Mouse (Mus musculus) kidney, embryonic 14.5 days (tissue): Measurements from ENCODE around the gene Glycam1. TPM values are rescaled to one million over a fixed set of nuclear protein-coding genes. Genes with fewer than 3 reads are reported as not detected.
A peak's percentile ranks its signal among the peaks of the same experiment; 100 is the strongest.

Experiments used
- ATAC-seq: fragments of 200-750 bp; cut with Nextera tagmentation; 2 replicates; pipeline ENCODE4 v1.8.0; 2017; ENCODE audit warnings: moderate number of reproducible peaks, mild to moderate bottlenecking, moderate TSS enrichment, moderate library complexity; ENCODE audit not compliant: low FRiP score, low TSS enrichment
- H3K27ac ChIP-seq: fragments of 300-500 bp; sonication (generic); 2 replicates; pipeline ENCODE4 v1.5.1; 2014; ENCODE audit warnings: low read depth, mild to moderate bottlenecking, low read length, moderate library complexity, mixed read lengths
- H3K27me3 ChIP-seq: fragments of 300-500 bp; sonication (generic); 2 replicates; pipeline ENCODE4 v1.6.1; 2014; ENCODE audit warnings: mild to moderate bottlenecking, low read length; ENCODE audit not compliant: control insufficient read depth, insufficient read depth
- H3K36me3 ChIP-seq: fragments of 300-500 bp; sonication (generic); 2 replicates; pipeline ENCODE4 v1.6.1; 2014; ENCODE audit warnings: low read length, mixed read lengths; ENCODE audit not compliant: control insufficient read depth, insufficient read depth
- H3K4me1 ChIP-seq: fragments of 300-500 bp; sonication (generic); 2 replicates; pipeline ENCODE4 v1.6.1; 2014; ENCODE audit warnings: low read length, mixed read lengths; ENCODE audit not compliant: control insufficient read depth, insufficient read depth
- H3K4me2 ChIP-seq: fragments of 300-500 bp; sonication (generic); replicated peaks from 2 replicates; pipeline ENCODE4 v1.6.1; 2014; ENCODE audit warnings: low read depth, mild to moderate bottlenecking, low read length
- H3K4me3 ChIP-seq: fragments of 300-500 bp; sonication (generic); 2 replicates; pipeline ENCODE4 v1.5.1; 2014; ENCODE audit warnings: mild to moderate bottlenecking, low read length
- H3K9ac ChIP-seq: fragments of 300-500 bp; sonication (generic); 2 replicates; pipeline ENCODE4 v1.6.1; 2014; ENCODE audit warnings: low read depth, mild to moderate bottlenecking, low read length, moderate library complexity
- H3K9me3 ChIP-seq: fragments of 300-500 bp; sonication (generic); 2 replicates; pipeline ENCODE4 v1.6.1; 2016; ENCODE audit warnings: low read length; ENCODE audit not compliant: control insufficient read depth
- WGBS: fragments of 180-500 bp; shearing (Covaris S2); extraction: QIAGEN DNeasy Blood & Tissue Kit; methylation state at CpG from one replicate; pipeline ENCODE4 v1.1.7; 2014; 5-methylcytosine and 5-hydroxymethylcytosine counted together
- polyA plus RNA-seq: library from polyadenylated mRNA; unstranded; fragments of >200 nt; fragmentation: Nextera tagmentation; extraction: Ambion mirVana; gene quantifications from 2 replicates; pipeline ENCODE4 v1.2.1, GENCODE M21; 2014

The Glycam1 gene
- polyA plus RNA-seq, 1 experiment from 2014 or later = not detected

DNA sequence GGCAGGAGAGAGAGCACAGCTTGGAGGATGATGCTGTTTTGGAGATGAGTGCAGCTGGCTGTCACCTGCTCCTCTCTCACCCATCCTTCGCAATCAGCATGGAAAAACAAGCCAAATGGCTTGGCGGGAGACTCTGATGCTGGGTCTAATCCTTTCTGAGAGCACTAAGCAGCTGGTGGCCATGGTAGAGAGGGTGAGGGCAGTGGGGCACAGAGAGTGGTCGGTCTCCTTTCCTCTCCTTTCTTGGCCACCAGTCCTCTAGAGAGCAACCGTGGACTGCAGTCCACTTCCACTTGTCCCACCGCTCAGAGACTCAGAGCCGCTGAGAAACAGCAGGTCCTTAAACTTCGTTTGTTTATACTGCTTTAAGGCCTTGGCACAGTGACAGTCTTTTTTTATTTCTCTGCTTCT lies 51.3 kb downstream of the Glycam1 start:
- H3K4me2 ChIP-seq = peak overlapping the region; percentile 46
- no peaks in the 10 kb centered on the region for H3K36me3 ChIP-seq
- H3K4me3 ChIP-seq = peak overlapping the region; percentile 30; the same call in 1 of the 2 replicates
- peak; percentile 51 for ATAC-seq
- H3K27ac ChIP-seq = no peak overlapping the region
- peak overlapping the region; percentile 32 for H3K9ac ChIP-seq
- H3K27me3 ChIP-seq = 0 out of 2 replicates have a peak, but pooled peaks cover 2% of the 10 kb centered on the region
- H3K4me1 ChIP-seq = 0 out of 2 replicates have a peak, but pooled peaks cover 4% of the 10 kb centered on the region
- no peaks in the 10 kb centered on the region for H3K9me3 ChIP-seq
- WGBS = 6% methylated on average over 7 of the region's 7 CpGs

Other genes with a start within 250 kb of the Glycam1 start
- gene Zfp385a, start 225.0 kb downstream of the Glycam1 start, polyA plus RNA-seq = 12.3 and 18.2 TPM in 2 replicates
- 19.6 and 37.4 TPM in 2 replicates for gene Itga5, start 198.3 kb downstream of the Glycam1 start, polyA plus RNA-seq
- gene Gtsf1, start 134.6 kb downstream of the Glycam1 start, polyA plus RNA-seq = not detected in 2 replicates
- not detected in 2 replicates for gene Gtsf2, start 116.6 kb downstream of the Glycam1 start, polyA plus RNA-seq
- 0.94 and 2.3 TPM in 2 replicates for gene Nckap1l, start 111.3 kb downstream of the Glycam1 start, polyA plus RNA-seq
- 3.1 and 4.9 TPM in 2 replicates for gene Pde1b, start 62.0 kb downstream of the Glycam1 start, polyA plus RNA-seq
- 19.2 and 21.2 TPM in 2 replicates for gene Ppp1r1a, start 27.1 kb downstream of the Glycam1 start, polyA plus RNA-seq
- not detected in 2 replicates for gene Mucl1, start 190.4 kb upstream of the Glycam1 start, polyA plus RNA-seq